Mouse (Mus musculus): ENCODE results near the gene Utrn. TPM values are rescaled to one million over a fixed set of nuclear protein-coding genes. Genes with fewer than 3 reads are reported as not detected.

Gene Utrn
- polyA plus RNA-seq, 1 experiment, result 159 TPM

DNA sequence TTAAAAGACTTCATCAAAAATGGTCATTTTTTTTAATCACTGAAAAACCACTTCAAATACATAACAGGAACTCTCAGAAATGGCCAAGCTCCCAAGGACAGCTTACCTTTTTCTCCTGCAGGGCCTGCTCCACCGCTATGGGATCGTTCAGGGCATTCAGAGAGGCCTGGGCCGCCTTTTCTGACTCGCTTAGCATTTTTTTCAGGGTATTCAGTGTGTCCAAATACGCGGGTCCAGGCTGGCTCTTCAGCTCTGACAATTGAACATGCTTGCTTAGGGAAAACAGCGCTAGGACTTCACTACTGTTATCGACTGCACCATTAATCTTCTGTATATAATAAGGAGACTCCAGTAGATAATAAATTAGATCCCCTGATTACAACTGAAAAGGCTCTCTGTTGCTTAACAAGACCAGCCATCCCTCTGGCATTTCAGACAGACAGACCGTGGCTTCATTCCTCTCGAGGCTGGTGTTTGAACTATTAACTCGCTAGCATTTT is 157.8 kb downstream of the Utrn start:
- Histone ChIP-seq H3K36me3 (ENCODE audit: control insufficient read depth, insufficient read depth, low read length, poor library complexity, severe bottlenecking) (no peaks in the 10 kb centered on the region), H3K27ac (ENCODE audit: insufficient read depth, low read length) (no peak overlapping the region), H3K9ac (ENCODE audit: low read depth, poor library complexity, severe bottlenecking) (no peak overlapping the region), H3K27me3 (ENCODE audit: control insufficient read depth, insufficient read depth, low read length, poor library complexity, severe bottlenecking) (no peaks in the 10 kb centered on the region), H3K4me3 (ENCODE audit: low read depth, low read length) (no peak overlapping the region), H3K4me1 (ENCODE audit: control insufficient read depth, insufficient read depth, low read length) (no peaks in the 10 kb centered on the region), H3K9me3 (replicated peaks; ENCODE audit: control insufficient read depth, insufficient read depth, low read length, poor library complexity, severe bottlenecking) (no peaks in the 10 kb centered on the region)
- TF ChIP-seq POLR2A (IDR thresholded peaks at IDR 0.05; ENCODE audit: insufficient read depth, low read length) (no peak), EP300 (IDR thresholded peaks at IDR 0.05; ENCODE audit: insufficient read depth, low read depth, low read length) (no peak), CTCF (IDR thresholded peaks at IDR 0.05; ENCODE audit: low read depth, low read length) (no peak)

GRCm38 (mm10) chr10:12706516-12706915 is 162.6 kb downstream of the Utrn start:
- Histone ChIP-seq H3K4me1 (ENCODE audit: control insufficient read depth, insufficient read depth, low read length) (no peaks in the 10 kb centered on the region), H3K9me3 (replicated peaks; ENCODE audit: control insufficient read depth, insufficient read depth, low read length, poor library complexity, severe bottlenecking) (no peaks in the 10 kb centered on the region), H3K9ac (ENCODE audit: low read depth, poor library complexity, severe bottlenecking) (no peak overlapping the region), H3K27me3 (ENCODE audit: control insufficient read depth, insufficient read depth, low read length, poor library complexity, severe bottlenecking) (no peaks in the 10 kb centered on the region), H3K4me3 (ENCODE audit: low read depth, low read length) (no peak overlapping the region), H3K36me3 (ENCODE audit: control insufficient read depth, insufficient read depth, low read length, poor library complexity, severe bottlenecking) (no peaks in the 10 kb centered on the region), H3K27ac (ENCODE audit: insufficient read depth, low read length) (no peak overlapping the region)
- TF ChIP-seq CTCF (IDR thresholded peaks at IDR 0.05; ENCODE audit: low read depth, low read length) (no peak), EP300 (IDR thresholded peaks at IDR 0.05; ENCODE audit: insufficient read depth, low read depth, low read length) (no peak), POLR2A (IDR thresholded peaks at IDR 0.05; ENCODE audit: insufficient read depth, low read length) (no peak)

GRCm38 (mm10) chr10:12705990-12706389 is 163.2 kb downstream of the Utrn start:
- H3K4me3 ChIP-seq (ENCODE audit: low read depth, low read length), result no peak overlapping the region
- no peaks in the 10 kb centered on the region for H3K4me1 ChIP-seq (ENCODE audit: control insufficient read depth, insufficient read depth, low read length)
- H3K27ac ChIP-seq (ENCODE audit: insufficient read depth, low read length), result no peak overlapping the region
- H3K27me3 ChIP-seq (ENCODE audit: control insufficient read depth, insufficient read depth, low read length, poor library complexity, severe bottlenecking), result no peaks in the 10 kb centered on the region
- H3K36me3 ChIP-seq (ENCODE audit: control insufficient read depth, insufficient read depth, low read length, poor library complexity, severe bottlenecking), result no peaks in the 10 kb centered on the region
- TF ChIP-seq EP300 (IDR thresholded peaks at IDR 0.05; ENCODE audit: insufficient read depth, low read depth, low read length) (no peak), POLR2A (IDR thresholded peaks at IDR 0.05; ENCODE audit: insufficient read depth, low read length) (no peak), CTCF (IDR thresholded peaks at IDR 0.05; ENCODE audit: low read depth, low read length) (no peak)
- no peaks in the 10 kb centered on the region for H3K9me3 ChIP-seq (replicated peaks; ENCODE audit: control insufficient read depth, insufficient read depth, low read length, poor library complexity, severe bottlenecking)
- no peak overlapping the region for H3K9ac ChIP-seq (ENCODE audit: low read depth, poor library complexity, severe bottlenecking)

DNA sequence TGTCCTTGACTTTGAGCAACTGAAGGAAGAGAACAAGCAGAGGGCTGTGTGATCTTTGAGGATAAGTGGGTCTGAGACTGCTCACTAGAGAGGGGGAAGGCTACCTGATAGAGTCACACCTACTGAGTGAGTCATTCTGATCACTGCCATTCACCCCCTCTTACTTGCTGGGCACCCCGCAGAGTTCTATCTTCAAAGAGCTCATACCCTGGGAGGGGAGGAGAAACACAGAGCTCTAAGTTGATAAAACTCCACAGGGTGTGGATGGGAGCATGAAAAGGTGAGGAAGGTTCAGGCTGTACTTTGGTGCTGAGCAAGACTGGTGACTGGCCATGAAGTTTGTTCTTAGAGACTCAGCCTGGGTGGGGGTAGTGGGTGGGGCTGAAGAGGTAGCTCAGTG is 164.9 kb downstream of the Utrn start:
- H3K4me1 ChIP-seq (ENCODE audit: control insufficient read depth, insufficient read depth, low read length), result no peaks in the 10 kb centered on the region
- no peak overlapping the region for H3K9ac ChIP-seq (ENCODE audit: low read depth, poor library complexity, severe bottlenecking)
- H3K9me3 ChIP-seq (replicated peaks; ENCODE audit: control insufficient read depth, insufficient read depth, low read length, poor library complexity, severe bottlenecking), result no peaks in the 10 kb centered on the region
- no peak overlapping the region for H3K27ac ChIP-seq (ENCODE audit: insufficient read depth, low read length)
- H3K36me3 ChIP-seq (ENCODE audit: control insufficient read depth, insufficient read depth, low read length, poor library complexity, severe bottlenecking), result no peaks in the 10 kb centered on the region
- no peak overlapping the region for H3K4me3 ChIP-seq (ENCODE audit: low read depth, low read length)
- TF ChIP-seq EP300 (IDR thresholded peaks at IDR 0.05; ENCODE audit: insufficient read depth, low read depth, low read length) (no peak), CTCF (IDR thresholded peaks at IDR 0.05; ENCODE audit: low read depth, low read length) (no peak), POLR2A (IDR thresholded peaks at IDR 0.05; ENCODE audit: insufficient read depth, low read length) (no peak)
- no peaks in the 10 kb centered on the region for H3K27me3 ChIP-seq (ENCODE audit: control insufficient read depth, insufficient read depth, low read length, poor library complexity, severe bottlenecking)

DNA sequence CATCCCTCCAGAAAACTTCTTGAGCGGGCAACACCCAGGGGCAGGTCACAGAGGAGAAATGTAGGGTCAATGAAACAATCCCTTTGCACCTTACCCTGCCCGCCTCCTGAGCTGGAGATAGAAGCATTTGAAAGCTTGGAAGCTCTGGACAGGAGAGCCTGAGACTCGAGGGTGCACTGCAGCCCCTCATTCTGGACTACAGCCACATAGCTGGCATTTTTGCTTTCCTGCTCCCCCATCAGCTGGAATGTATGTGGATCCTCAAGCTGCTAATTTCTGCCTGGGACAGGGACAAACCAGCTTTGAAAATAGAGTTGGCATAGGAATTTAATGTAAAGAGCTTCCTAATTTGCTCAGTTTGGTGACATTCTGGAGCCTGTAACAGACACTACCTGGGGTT is 165.6 kb downstream of the Utrn start:
- Histone ChIP-seq H3K4me3 (ENCODE audit: low read depth, low read length) (no peak overlapping the region), H3K36me3 (ENCODE audit: control insufficient read depth, insufficient read depth, low read length, poor library complexity, severe bottlenecking) (no peaks in the 10 kb centered on the region), H3K27me3 (ENCODE audit: control insufficient read depth, insufficient read depth, low read length, poor library complexity, severe bottlenecking) (no peaks in the 10 kb centered on the region), H3K4me1 (ENCODE audit: control insufficient read depth, insufficient read depth, low read length) (no peaks in the 10 kb centered on the region), H3K9ac (ENCODE audit: low read depth, poor library complexity, severe bottlenecking) (no peak overlapping the region), H3K9me3 (replicated peaks; ENCODE audit: control insufficient read depth, insufficient read depth, low read length, poor library complexity, severe bottlenecking) (no peaks in the 10 kb centered on the region), H3K27ac (ENCODE audit: insufficient read depth, low read length) (no peak overlapping the region)
- TF ChIP-seq POLR2A (IDR thresholded peaks at IDR 0.05; ENCODE audit: insufficient read depth, low read length) (no peak), CTCF (IDR thresholded peaks at IDR 0.05; ENCODE audit: low read depth, low read length) (no peak), EP300 (IDR thresholded peaks at IDR 0.05; ENCODE audit: insufficient read depth, low read depth, low read length) (no peak)

GRCm38 (mm10) chr10:12702140-12702539 is 167.0 kb downstream of the Utrn start:
- Histone ChIP-seq H3K27me3 (ENCODE audit: control insufficient read depth, insufficient read depth, low read length, poor library complexity, severe bottlenecking) (no peaks in the 10 kb centered on the region), H3K4me1 (ENCODE audit: control insufficient read depth, insufficient read depth, low read length) (no peaks in the 10 kb centered on the region), H3K27ac (ENCODE audit: insufficient read depth, low read length) (no peak overlapping the region), H3K9ac (ENCODE audit: low read depth, poor library complexity, severe bottlenecking) (no peak overlapping the region), H3K4me3 (ENCODE audit: low read depth, low read length) (no peak overlapping the region), H3K9me3 (replicated peaks; ENCODE audit: control insufficient read depth, insufficient read depth, low read length, poor library complexity, severe bottlenecking) (no peaks in the 10 kb centered on the region), H3K36me3 (ENCODE audit: control insufficient read depth, insufficient read depth, low read length, poor library complexity, severe bottlenecking) (peaks cover 3% of the 10 kb centered on the region; the same call in 1 of the 2 replicates)
- TF ChIP-seq POLR2A (IDR thresholded peaks at IDR 0.05; ENCODE audit: insufficient read depth, low read length), result no peak
- no peak for TF ChIP-seq EP300 (IDR thresholded peaks at IDR 0.05; ENCODE audit: insufficient read depth, low read depth, low read length)
- no peak for TF ChIP-seq CTCF (IDR thresholded peaks at IDR 0.05; ENCODE audit: low read depth, low read length)

All from ES-Bruce4 (cell line).